23 mouse cellular contexts compared by ENCODE assay signal in the genomic region with DNA sequence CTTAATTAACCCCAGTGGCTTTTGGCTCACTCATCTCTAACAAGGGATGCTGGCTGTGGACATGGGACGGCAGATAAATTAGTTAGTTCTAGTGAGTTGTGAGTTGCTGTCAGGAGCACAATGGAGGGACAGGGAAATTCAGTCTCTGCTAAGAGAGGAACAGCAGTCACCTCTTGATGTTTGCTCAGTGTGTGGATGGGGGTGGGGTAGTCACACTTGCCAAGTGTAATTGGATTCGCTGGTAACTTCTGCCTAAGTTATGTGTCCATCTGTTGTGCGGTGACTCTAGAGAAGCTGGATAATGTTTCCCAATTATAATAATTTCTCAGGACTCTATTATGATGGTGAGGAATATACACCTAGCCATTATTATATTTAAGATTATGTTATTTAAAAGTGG.
DNase-seq lines count a peak whose midpoint lies in the region; ATAC-seq and TF ChIP-seq lines count a peak whose summit lies in the region.
"Had no signal": no experiment of that assay in that cellular context is flagged by ENCODE, and none has a peak within 500 bp of the region (broad histone marks: within the 10 kb centered on the region; RNA-seq: fewer than 3 reads in every experiment).

No protein-coding gene starts in this region.

- no peak for TF ChIP-seq POLR2A in myocyte (IDR thresholded peaks at IDR 0.05; ENCODE audit: insufficient read length, low read depth)

- H3K79me2 ChIP-seq in myocyte (ENCODE audit: control insufficient read depth, insufficient read depth): no peaks in the 10 kb centered on the region

- DNase-seq in cerebellum, adult 11-12 months: no peak
- DNase-seq in frontal cortex, postnatal 25 days (ENCODE audit: low spot score in 2 of 2): no peak
- no peak for DNase-seq in midbrain, embryonic 10.5 days (ENCODE audit: low spot score)
- DNase-seq in adrenal gland, postnatal 4 days (ENCODE audit: low spot score in 2 of 2): no peak
- DNase-seq: adrenal gland, adult 8-10 months; gastrocnemius, postnatal 25 days; heart, adult 11 months; heart, postnatal 36 days; kidney, adult 11 months; kidney, postnatal 14 days; left cerebral cortex, postnatal 4 days; lung, adult 2 months; lung, postnatal 10 days; right cerebral cortex, postnatal 25 days had no signal

- H3K9me3 ChIP-seq in midbrain, embryonic 12.5 days: no peaks in the 10 kb centered on the region
- H3K9me3 ChIP-seq in midbrain, embryonic 10.5 days (replicated peaks): no peaks in the 10 kb centered on the region
- H3K9me3 ChIP-seq: G1E; heart, embryonic 10.5 days; hindbrain, embryonic 13.5 days; stomach, embryonic 15.5 days had no signal

- H3ac ChIP-seq in myocyte (ENCODE audit: control insufficient read depth, insufficient read length): no peak overlapping the region

- H3K4me1 ChIP-seq in midbrain, embryonic 12.5 days: peaks cover 2% of the 10 kb centered on the region; the same call in 1 of the 2 replicates
- peaks cover 13% of the 10 kb centered on the region; the same call in 1 of the 2 replicates for H3K4me1 ChIP-seq in midbrain, embryonic 10.5 days
- H3K4me1 ChIP-seq: hindbrain, embryonic 13.5 days; stomach, embryonic 15.5 days had no signal

- no peak overlapping the region for H3K9ac ChIP-seq in midbrain, embryonic 12.5 days (replicated peaks)
- H3K9ac ChIP-seq: hindbrain, embryonic 13.5 days; liver, embryonic 14.5 days; stomach, embryonic 15.5 days had no signal

- 0 out of 2 replicates have a peak, but pooled peaks cover 3% of the 10 kb centered on the region for H3K27me3 ChIP-seq in midbrain, embryonic 12.5 days
- no peaks in the 10 kb centered on the region for H3K27me3 ChIP-seq in midbrain, embryonic 10.5 days (ENCODE audit: low read depth, poor library complexity, severe bottlenecking)
- no peaks in the 10 kb centered on the region for H3K27me3 ChIP-seq in myocyte (ENCODE audit: control insufficient read depth, insufficient read depth, insufficient read length)
- H3K27me3 ChIP-seq: hindbrain, embryonic 13.5 days; stomach, embryonic 15.5 days had no signal

- no peak overlapping the region for H3K27ac ChIP-seq in midbrain, embryonic 12.5 days (replicated peaks)
- no peak overlapping the region for H3K27ac ChIP-seq in midbrain, embryonic 10.5 days (replicated peaks)
- H3K27ac ChIP-seq: heart, embryonic 10.5 days; hindbrain, embryonic 13.5 days; liver, embryonic 14.5 days; stomach, embryonic 15.5 days had no signal

- ATAC-seq in cerebellum, adult (ENCODE audit: insufficient number of reproducible peaks, low FRiP score, low TSS enrichment): peak; percentile 15; the same call in 1 of the 2 replicates
- ATAC-seq in frontal cortex, adult (ENCODE audit: low TSS enrichment): peak; percentile 13; the same call in 1 of the 2 replicates
- peak; percentile 50; the same call in 1 of the 2 replicates for ATAC-seq in midbrain, embryonic 12.5 days (ENCODE audit: low FRiP score, low read depth)

- WGBS in midbrain, embryonic 12.5 days: 65% methylated on average over 3 of the region's 3 CpGs
- 75% methylated on average over 3 of the region's 3 CpGs for WGBS in midbrain, embryonic 10.5 days

- no peak overlapping the region for H3K4me3 ChIP-seq in midbrain, embryonic 12.5 days
- no peak overlapping the region for H3K4me3 ChIP-seq in midbrain, embryonic 10.5 days
- no peak overlapping the region for H3K4me3 ChIP-seq in myocyte
- H3K4me3 ChIP-seq: heart, embryonic 10.5 days; hindbrain, embryonic 13.5 days; stomach, embryonic 15.5 days had no signal

- H3K36me3 ChIP-seq in midbrain, embryonic 12.5 days: no peaks in the 10 kb centered on the region
- H3K36me3 ChIP-seq in midbrain, embryonic 10.5 days: no peaks in the 10 kb centered on the region
- no peaks in the 10 kb centered on the region for H3K36me3 ChIP-seq in myocyte (ENCODE audit: control insufficient read depth, insufficient read depth)
- H3K36me3 ChIP-seq: G1E; heart, embryonic 10.5 days; hindbrain, embryonic 13.5 days; stomach, embryonic 15.5 days had no signal

- H3K4me2 ChIP-seq in midbrain, embryonic 12.5 days (replicated peaks): no peak overlapping the region
- H3K4me2 ChIP-seq in myocyte (ENCODE audit: low read depth): peak overlapping the region; percentile 87
- H3K4me2 ChIP-seq: hindbrain, embryonic 13.5 days; stomach, embryonic 15.5 days had no signal

TF ChIP-seq in myocyte, 11 proteins besides CTCF, POLR2A, EP300 and RAD21:
- TF ChIP-seq CEBPB (IDR thresholded peaks at IDR 0.05; ENCODE audit: insufficient read depth, poor library complexity, severe bottlenecking) (no peak), REST (IDR thresholded peaks at IDR 0.05; ENCODE audit: insufficient read depth, insufficient read length) (no peak), MYOD1 (IDR thresholded peaks at IDR 0.05; ENCODE audit: control insufficient read depth in 1 of 3, insufficient read length in 2 of 3, low read depth in 2 of 3) (peak in 2 of 3 experiments; percentile 70 to 78), SRF (IDR thresholded peaks at IDR 0.05; ENCODE audit: control insufficient read depth, insufficient read length, low read depth) (no peak), E2F4 (IDR thresholded peaks at IDR 0.05; ENCODE audit: insufficient read depth) (no peak), POLR2AphosphoS2 (IDR thresholded peaks at IDR 0.05; ENCODE audit: insufficient read length, low read depth) (no peak), MAX (IDR thresholded peaks at IDR 0.05; ENCODE audit: low read depth) (no peak), MYOG (IDR thresholded peaks at IDR 0.05; ENCODE audit: control insufficient read depth in 1 of 3, insufficient read depth in 1 of 3, insufficient read length in 2 of 3, low read depth in 2 of 3) (peak in 2 of 3 experiments; percentile 49 to 65), USF1 (IDR thresholded peaks at IDR 0.05; ENCODE audit: low read depth) (no peak), TCF3 (IDR thresholded peaks at IDR 0.05; ENCODE audit: insufficient read length, low read depth) (peak; percentile 41), TCF12 (IDR thresholded peaks at IDR 0.05; ENCODE audit: insufficient read depth, poor library complexity, severe bottlenecking) (peak; percentile 40)
